27 mouse cellular contexts compared by ENCODE assay signal in genomic region chr7:127337636-127338035, GRCm38 (mm10). TPM values are rescaled to one million over a fixed set of nuclear protein-coding genes. Genes with fewer than 3 reads are reported as not detected.
DNase-seq lines count a peak whose midpoint lies in the region; ATAC-seq lines count a peak whose summit lies in the region.
"Had no signal": no experiment of that assay in that cellular context is flagged by ENCODE, and none has a peak within 500 bp of the region (broad histone marks: within the 10 kb centered on the region; RNA-seq: fewer than 3 reads in every experiment).

No protein-coding gene starts in this region.

- no peaks in the 10 kb centered on the region for H3K9me3 ChIP-seq in embryonic facial prominence, embryonic 14.5 days (ENCODE audit: control insufficient read depth, low read length)
- H3K9me3 ChIP-seq in embryonic facial prominence, embryonic 10.5 days, result no peaks in the 10 kb centered on the region
- no peaks in the 10 kb centered on the region for H3K9me3 ChIP-seq in kidney, embryonic 14.5 days (ENCODE audit: control insufficient read depth, low read length)
- H3K9me3 ChIP-seq: embryonic facial prominence, embryonic 12.5 days; forebrain, embryonic 10.5 days; forebrain, embryonic 13.5 days; heart, embryonic 12.5 days; heart, embryonic 15.5 days; hindbrain, embryonic 10.5 days; hindbrain, embryonic 13.5 days had no signal

- no peak for DNase-seq in embryonic facial prominence, embryonic 14.5 days (ENCODE audit: low spot score)
- no peak for DNase-seq in embryonic facial prominence, embryonic 10.5 days (ENCODE audit: low spot score)
- DNase-seq in kidney, adult 18-20 months, result peak; percentile 17
- peak; percentile 33 for DNase-seq in ovary, adult 18-20 months (ENCODE audit: low spot score)
- no peak for DNase-seq in ovary, postnatal 36 days (ENCODE audit: low spot score)
- peak; percentile 33 to 44 for DNase-seq in kidney, postnatal 36 days
- no peak for DNase-seq in spleen, postnatal 4 days (ENCODE audit: low spot score in 2 of 2)
- DNase-seq: adrenal gland, postnatal 36 days; cerebellum, adult 18-20 months; cerebellum, adult 9-10 months; cerebellum, postnatal 14 days; gastrocnemius, postnatal 14 days; heart, postnatal 10 days; heart, postnatal 36 days had no signal

- 50% methylated on average over 4 of the region's 4 CpGs for WGBS in embryonic facial prominence, embryonic 14.5 days
- 63% methylated on average over 4 of the region's 4 CpGs for WGBS in embryonic facial prominence, embryonic 10.5 days
- WGBS in kidney, embryonic 14.5 days, result 74% methylated on average over 4 of the region's 4 CpGs

- no peak overlapping the region for H3K4me3 ChIP-seq in embryonic facial prominence, embryonic 14.5 days (ENCODE audit: low read depth, low read length)
- no peak overlapping the region for H3K4me3 ChIP-seq in embryonic facial prominence, embryonic 10.5 days
- no peak overlapping the region for H3K4me3 ChIP-seq in kidney, embryonic 14.5 days (ENCODE audit: low read length)
- H3K4me3 ChIP-seq: embryonic facial prominence, embryonic 12.5 days; erythroblast, embryonic 14.5 days; forebrain, embryonic 10.5 days; forebrain, embryonic 13.5 days; heart, embryonic 12.5 days; heart, embryonic 15.5 days; hindbrain, embryonic 10.5 days; hindbrain, embryonic 13.5 days had no signal

- H3K36me3 ChIP-seq in embryonic facial prominence, embryonic 14.5 days (ENCODE audit: control insufficient read depth, insufficient read depth, low read length), result peaks cover 10% of the 10 kb centered on the region
- peaks cover 20% of the 10 kb centered on the region for H3K36me3 ChIP-seq in embryonic facial prominence, embryonic 10.5 days (replicated peaks)
- H3K36me3 ChIP-seq in kidney, embryonic 14.5 days (ENCODE audit: control insufficient read depth, insufficient read depth, low read length), result peaks cover 7% of the 10 kb centered on the region; the same call in 1 of the 2 replicates
- H3K36me3 ChIP-seq: heart, embryonic 15.5 days had no signal

- 0 out of 2 replicates have a peak, but pooled peaks have one; percentile 30 for ATAC-seq in embryonic facial prominence, embryonic 14.5 days (ENCODE audit: low read depth)
- ATAC-seq in kidney, embryonic 14.5 days (ENCODE audit: low FRiP score, low TSS enrichment), result no peak
- ATAC-seq: activated CD4-positive, CD25-positive, alpha-beta regulatory T cell, adult 4 months; CD4-positive, CD25-positive, alpha-beta regulatory T cell, adult 4 months; forebrain, embryonic 13.5 days; forebrain, embryonic 16.5 days; hindbrain, embryonic 16.5 days had no signal

- H3K4me1 ChIP-seq in embryonic facial prominence, embryonic 14.5 days (ENCODE audit: control insufficient read depth, insufficient read depth, low read length), result no peaks in the 10 kb centered on the region
- no peaks in the 10 kb centered on the region for H3K4me1 ChIP-seq in embryonic facial prominence, embryonic 10.5 days
- H3K4me1 ChIP-seq in kidney, embryonic 14.5 days (ENCODE audit: control insufficient read depth, insufficient read depth, low read length), result no peaks in the 10 kb centered on the region
- H3K4me1 ChIP-seq: embryonic facial prominence, embryonic 12.5 days; forebrain, embryonic 10.5 days; forebrain, embryonic 13.5 days; hindbrain, embryonic 10.5 days had no signal

- H3K27ac ChIP-seq in embryonic facial prominence, embryonic 14.5 days (replicated peaks; ENCODE audit: low read depth, low read length), result no peak overlapping the region
- H3K27ac ChIP-seq in embryonic facial prominence, embryonic 10.5 days (replicated peaks), result no peak overlapping the region
- no peak overlapping the region for H3K27ac ChIP-seq in kidney, embryonic 14.5 days (ENCODE audit: low read depth, low read length)
- H3K27ac ChIP-seq: embryonic facial prominence, embryonic 12.5 days; forebrain, embryonic 10.5 days; forebrain, embryonic 13.5 days; heart, embryonic 15.5 days; hindbrain, embryonic 10.5 days; hindbrain, embryonic 13.5 days had no signal

- H3K4me2 ChIP-seq in embryonic facial prominence, embryonic 14.5 days (ENCODE audit: low read depth, low read length), result no peak overlapping the region
- no peak overlapping the region for H3K4me2 ChIP-seq in kidney, embryonic 14.5 days (replicated peaks; ENCODE audit: low read depth, low read length)
- H3K4me2 ChIP-seq: embryonic facial prominence, embryonic 12.5 days; forebrain, embryonic 13.5 days; heart, embryonic 12.5 days; heart, embryonic 15.5 days; hindbrain, embryonic 13.5 days had no signal

- H3K27me3 ChIP-seq in embryonic facial prominence, embryonic 14.5 days (replicated peaks; ENCODE audit: control insufficient read depth, insufficient read depth, low read length), result no peaks in the 10 kb centered on the region
- H3K27me3 ChIP-seq in embryonic facial prominence, embryonic 10.5 days (replicated peaks; ENCODE audit: low read depth, poor library complexity, severe bottlenecking), result 0 out of 2 replicates have a peak, but pooled peaks cover 3% of the 10 kb centered on the region
- H3K27me3 ChIP-seq in kidney, embryonic 14.5 days (ENCODE audit: control insufficient read depth, insufficient read depth, low read length), result no peaks in the 10 kb centered on the region
- H3K27me3 ChIP-seq: embryonic facial prominence, embryonic 12.5 days; forebrain, embryonic 13.5 days; heart, embryonic 12.5 days; heart, embryonic 15.5 days; hindbrain, embryonic 13.5 days had no signal

- no peak overlapping the region for H3K9ac ChIP-seq in embryonic facial prominence, embryonic 14.5 days (ENCODE audit: low read depth, low read length)
- H3K9ac ChIP-seq in kidney, embryonic 14.5 days (ENCODE audit: low read depth, low read length), result no peak overlapping the region
- H3K9ac ChIP-seq: embryonic facial prominence, embryonic 12.5 days; forebrain, embryonic 13.5 days; heart, embryonic 12.5 days; heart, embryonic 15.5 days; hindbrain, embryonic 13.5 days had no signal

RNA-seq across cellular contexts. Expression of gene Zfp768, which starts 7.8 kb away (rescaled TPM):
- 5.2 and 5.9 TPM in 2 replicates for polyA plus RNA-seq in embryonic facial prominence, embryonic 14.5 days (2014; fragmentation: Nextera tagmentation; extraction: Ambion mirVana)
- polyA plus RNA-seq in embryonic facial prominence, embryonic 10.5 days (2016; fragmentation: Nextera tagmentation; extraction: Ambion mirVana), result 19.7 and 20.9 TPM in 2 replicates
- 7.0 and 7.6 TPM in 2 replicates for polyA plus RNA-seq in kidney, embryonic 14.5 days (2014; fragmentation: Nextera tagmentation; extraction: Ambion mirVana)
- polyA plus RNA-seq: CD4-positive, CD25-positive, alpha-beta regulatory T cell, adult 4 months had no signal

RNA-seq across cellular contexts. Expression of gene Zfp747, which starts 38.2 kb away (rescaled TPM):
- polyA plus RNA-seq in embryonic facial prominence, embryonic 14.5 days (2014; fragmentation: Nextera tagmentation; extraction: Ambion mirVana), result 4.9 and 7.3 TPM in 2 replicates
- 9.0 and 9.3 TPM in 2 replicates for polyA plus RNA-seq in embryonic facial prominence, embryonic 10.5 days (2016; fragmentation: Nextera tagmentation; extraction: Ambion mirVana)
- 5.7 and 8.4 TPM in 2 replicates for polyA plus RNA-seq in kidney, embryonic 14.5 days (2014; fragmentation: Nextera tagmentation; extraction: Ambion mirVana)

RNA-seq across cellular contexts. Expression of gene Itgal, which starts 41.6 kb away (rescaled TPM):
- 1.2 and 1.7 TPM in 2 replicates for polyA plus RNA-seq in embryonic facial prominence, embryonic 14.5 days (2014; fragmentation: Nextera tagmentation; extraction: Ambion mirVana)
- 0.73 and 0.82 TPM in 2 replicates for polyA plus RNA-seq in embryonic facial prominence, embryonic 10.5 days (2016; fragmentation: Nextera tagmentation; extraction: Ambion mirVana)
- 0.80 and 1.0 TPM in 2 replicates for polyA plus RNA-seq in kidney, embryonic 14.5 days (2014; fragmentation: Nextera tagmentation; extraction: Ambion mirVana)

RNA-seq across cellular contexts. Expression of gene 9130019O22Rik, which starts 49.3 kb away (rescaled TPM):
- 5.7 and 5.9 TPM in 2 replicates for polyA plus RNA-seq in embryonic facial prominence, embryonic 14.5 days (2014; fragmentation: Nextera tagmentation; extraction: Ambion mirVana)
- polyA plus RNA-seq in embryonic facial prominence, embryonic 10.5 days (2016; fragmentation: Nextera tagmentation; extraction: Ambion mirVana), result 5.1 and 6.4 TPM in 2 replicates
- 2.6 and 7.2 TPM in 2 replicates for polyA plus RNA-seq in kidney, embryonic 14.5 days (2014; fragmentation: Nextera tagmentation; extraction: Ambion mirVana)

RNA-seq across cellular contexts. Expression of gene E430018J23Rik, which starts 55.8 kb away (rescaled TPM):
- polyA plus RNA-seq in embryonic facial prominence, embryonic 14.5 days (2014; fragmentation: Nextera tagmentation; extraction: Ambion mirVana), result 5.6 and 6.7 TPM in 2 replicates
- polyA plus RNA-seq in embryonic facial prominence, embryonic 10.5 days (2016; fragmentation: Nextera tagmentation; extraction: Ambion mirVana), result 4.6 and 5.5 TPM in 2 replicates
- polyA plus RNA-seq in kidney, embryonic 14.5 days (2014; fragmentation: Nextera tagmentation; extraction: Ambion mirVana), result 5.5 and 8.0 TPM in 2 replicates
- polyA plus RNA-seq: erythroblast, embryonic 14.5 days had no signal

Comparison
In these comparisons a context has a peak if more than half of its experiments do, and no peak if none do; other contexts are left out.
1. DNase-seq: peak in kidney, adult 18-20 months (single experiment), ovary, adult 18-20 months (single experiment) and kidney, postnatal 36 days (2 of 2); none in embryonic facial prominence, embryonic 14.5 days (single experiment), embryonic facial prominence, embryonic 10.5 days (single experiment), ovary, postnatal 36 days (single experiment) and spleen, postnatal 4 days (0 of 2).